ENCODE assay signal across 1 mouse cellular context in the genomic region with DNA sequence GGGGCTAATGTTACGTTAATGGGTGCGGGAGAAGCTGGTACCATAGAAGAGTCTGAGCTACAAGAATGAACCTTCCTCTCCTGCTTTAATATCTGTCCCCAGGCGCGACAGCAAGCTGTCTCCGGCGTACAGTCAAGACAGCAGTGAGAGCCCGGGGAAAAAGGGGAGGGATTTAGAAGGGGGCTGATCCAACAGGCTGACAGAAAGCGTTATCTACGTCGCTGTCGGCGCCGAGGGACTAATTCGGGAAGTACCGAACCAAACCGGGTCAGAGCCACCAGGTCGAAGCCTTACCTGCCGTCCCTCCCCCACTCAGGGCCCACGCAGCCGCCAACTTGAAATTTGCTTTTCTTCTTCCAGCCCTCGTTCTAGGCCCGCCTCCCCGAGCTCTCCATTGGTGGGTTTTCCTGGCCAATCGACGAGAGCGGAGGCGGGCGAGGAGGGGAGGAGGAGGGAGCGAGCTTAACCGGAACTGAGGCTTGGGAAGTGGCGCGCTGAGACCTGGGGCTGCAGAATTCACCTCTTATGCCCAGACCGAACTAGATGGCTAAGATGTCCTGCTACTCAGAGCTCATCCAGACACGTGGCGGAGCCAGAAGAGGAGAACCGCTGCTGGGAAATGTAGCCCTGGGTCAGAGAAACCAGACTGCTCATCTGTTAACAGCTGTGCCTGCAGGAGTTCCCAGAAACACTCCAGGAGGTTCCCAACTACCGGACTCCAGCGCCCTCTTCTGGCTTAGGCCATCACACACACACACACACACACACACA.
TF ChIP-seq lines count a peak whose summit lies in the region.

Polr3gl (minus strand) TSS at position 392 of the 771 bp plus-strand sequence.

TF ChIP-seq in MEL, 35 proteins besides CTCF, POLR2A, EP300 and RAD21 (continued from another document):
- TF ChIP-seq KAT2A (conservative IDR thresholded peaks at IDR 0.05; ENCODE audit: low read depth, low read length) (no peak; the same call in 1 of the 2 replicates), MYB (IDR thresholded peaks at IDR 0.05; ENCODE audit: low read depth, low read length) (no peak), TBP (IDR thresholded peaks at IDR 0.05; ENCODE audit: low read depth, low read length) (peak; percentile 81), MXI1 (IDR thresholded peaks at IDR 0.05; ENCODE audit: low read depth, low read length) (no peak; the same call in none of the 2 replicates), NRF1 (IDR thresholded peaks at IDR 0.05; ENCODE audit: insufficient read depth, low read depth, low read length, poor library complexity, severe bottlenecking) (peak; percentile 60; the same call in 1 of the 2 replicates), ZNF384 (IDR thresholded peaks at IDR 0.05; ENCODE audit: low read depth, low read length) (no peak), MEF2A (IDR thresholded peaks at IDR 0.05; ENCODE audit: extremely low read depth, insufficient replicate concordance, low read depth, low read length, poor library complexity, severe bottlenecking) (no peak)
